Mouse (Mus musculus): ENCODE measurements around the gene Macrod1. TPM values are rescaled to one million over a fixed set of nuclear protein-coding genes. Genes with fewer than 3 reads are reported as not detected.
A peak's percentile ranks its signal among the peaks of the same experiment; 100 is the strongest.

Gene Macrod1
- polyA plus RNA-seq, 1 experiment from 2014 or later, result 6.0 TPM

DNA sequence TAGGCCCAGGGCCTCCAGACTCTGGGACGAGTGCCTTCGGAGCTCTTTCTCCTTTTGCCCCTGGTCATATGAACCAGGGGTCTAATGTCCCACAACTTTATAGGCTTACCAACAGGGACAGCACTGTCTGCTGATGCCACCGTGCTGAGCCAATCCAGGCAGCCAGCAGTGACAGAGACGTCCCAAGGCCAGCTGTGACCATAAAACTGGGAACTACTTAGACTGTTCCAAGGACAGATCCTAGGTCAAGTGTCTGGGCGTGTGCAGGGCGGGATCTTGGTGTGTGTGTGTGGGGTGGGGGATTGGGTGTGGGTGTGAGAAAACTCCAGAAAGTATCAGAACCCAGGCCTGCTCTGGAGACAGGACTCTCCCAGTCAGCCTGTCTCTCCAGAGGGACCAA is 114.3 kb downstream of the Macrod1 start:
- Histone ChIP-seq H3K4me3 (no peak overlapping the region), H3K36me3 (replicated peaks) (no peaks in the 10 kb centered on the region), H3K27ac (no peak overlapping the region), H3K4me1 (peaks cover 24% of the 10 kb centered on the region), H3K9me3 (no peaks in the 10 kb centered on the region), H3K27me3 (replicated peaks) (peaks cover 13% of the 10 kb centered on the region; the same call in 1 of the 2 replicates), H3K9ac (no peak overlapping the region), H3K4me2 (no peak overlapping the region)
- ATAC-seq (replicated peaks), result no peak
- 81% methylated on average over 6 of the region's 6 CpGs for WGBS

- peak; percentile 23; the same call in 1 of the 2 replicates for ATAC-seq (replicated peaks)
- H3K27ac ChIP-seq, result peak overlapping the region; percentile 53
- H3K9ac ChIP-seq, result no peak overlapping the region
- WGBS, result 7% methylated on average over 8 of the region's 8 CpGs
- no peak overlapping the region for H3K4me3 ChIP-seq
- no peaks in the 10 kb centered on the region for H3K36me3 ChIP-seq (replicated peaks)
- H3K4me2 ChIP-seq, result no peak overlapping the region
- H3K4me1 ChIP-seq, result peaks cover 24% of the 10 kb centered on the region
- H3K27me3 ChIP-seq (replicated peaks), result peaks cover 13% of the 10 kb centered on the region; the same call in 1 of the 2 replicates
- no peaks in the 10 kb centered on the region for H3K9me3 ChIP-seq
These were observed 114.8 kb downstream of the Macrod1 start for GRCm38 (mm10) chr19:7171447-7171846.

GRCm38 (mm10) chr19:7172051-7172866 is 115.6 kb downstream of the Macrod1 start:
- peaks cover 13% of the 10 kb centered on the region; the same call in 1 of the 2 replicates for H3K27me3 ChIP-seq (replicated peaks)
- WGBS, result 10% methylated on average over 13 of the region's 13 CpGs
- no peaks in the 10 kb centered on the region for H3K9me3 ChIP-seq
- H3K27ac ChIP-seq, result peak overlapping the region; percentile 53
- no peak overlapping the region for H3K4me3 ChIP-seq
- H3K4me2 ChIP-seq, result peak overlapping the region; percentile 14; the same call in 1 of the 2 replicates
- H3K4me1 ChIP-seq, result peaks cover 25% of the 10 kb centered on the region
- ATAC-seq (replicated peaks), result peak; percentile 91
- H3K36me3 ChIP-seq (replicated peaks), result no peaks in the 10 kb centered on the region
- H3K9ac ChIP-seq, result no peak overlapping the region

- no peak overlapping the region; the same call in 1 of the 2 replicates for H3K9ac ChIP-seq
- no peaks in the 10 kb centered on the region for H3K9me3 ChIP-seq
- no peak overlapping the region for H3K27ac ChIP-seq
- 0 out of 2 replicates have a peak, but pooled peaks cover 8% of the 10 kb centered on the region for H3K27me3 ChIP-seq (replicated peaks)
- no peaks in the 10 kb centered on the region for H3K36me3 ChIP-seq (replicated peaks)
- no peak overlapping the region for H3K4me3 ChIP-seq
- H3K4me1 ChIP-seq, result peaks cover 31% of the 10 kb centered on the region
- no peak overlapping the region for H3K4me2 ChIP-seq
- ATAC-seq (replicated peaks), result no peak
- 5% methylated on average over 11 of the region's 11 CpGs for WGBS
These were observed 119.6 kb downstream of the Macrod1 start for GRCm38 (mm10) chr19:7176041-7176696.

DNA sequence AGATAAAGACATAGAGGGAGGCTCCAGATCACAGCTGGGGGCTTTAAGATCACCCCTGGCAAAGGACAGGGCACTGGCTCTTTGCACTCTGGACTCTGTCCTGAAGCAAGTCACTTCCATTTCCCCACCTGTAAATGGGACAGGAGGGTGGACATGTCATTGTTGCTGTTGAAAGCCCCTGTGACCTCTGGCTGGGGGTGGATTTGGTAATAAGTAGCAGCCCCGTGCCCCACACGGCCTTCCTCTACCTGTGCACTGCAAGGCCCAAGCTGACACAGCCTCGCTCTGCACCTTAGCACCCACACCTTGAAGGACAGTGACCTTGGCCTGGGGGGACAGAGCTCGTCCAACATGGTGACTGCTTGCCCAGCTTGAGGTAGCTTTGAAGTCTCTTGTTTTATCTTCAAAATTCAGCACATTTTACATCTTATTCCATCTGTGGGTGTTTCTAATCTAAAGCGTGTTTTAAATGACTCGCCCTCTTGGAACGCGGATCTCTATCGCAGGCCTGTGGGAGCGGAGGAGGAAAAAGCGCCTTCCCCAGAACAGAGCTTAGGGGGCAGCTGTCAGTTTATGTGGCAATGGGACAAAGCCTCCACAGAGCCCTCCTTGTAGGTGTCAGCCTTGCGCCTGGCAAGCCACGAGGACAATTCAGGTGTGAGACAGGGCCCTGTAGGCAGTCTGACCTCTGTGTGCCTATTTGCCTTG is 121.3 kb downstream of the Macrod1 start:
- Histone ChIP-seq H3K4me2 (no peak overlapping the region), H3K4me1 (peaks cover 30% of the 10 kb centered on the region), H3K9ac (no peak overlapping the region), H3K27ac (no peak overlapping the region), H3K36me3 (replicated peaks) (no peaks in the 10 kb centered on the region), H3K27me3 (replicated peaks) (0 out of 2 replicates have a peak, but pooled peaks cover 12% of the 10 kb centered on the region), H3K4me3 (no peak overlapping the region), H3K9me3 (no peaks in the 10 kb centered on the region)
- 57% methylated on average over 13 of the region's 13 CpGs for WGBS
- ATAC-seq (replicated peaks), result no peak

- Histone ChIP-seq H3K9ac (no peak overlapping the region), H3K27me3 (replicated peaks) (0 out of 2 replicates have a peak, but pooled peaks cover 16% of the 10 kb centered on the region), H3K9me3 (no peaks in the 10 kb centered on the region), H3K4me2 (no peak overlapping the region), H3K36me3 (replicated peaks) (no peaks in the 10 kb centered on the region), H3K4me1 (peaks cover 37% of the 10 kb centered on the region), H3K27ac (no peak overlapping the region), H3K4me3 (no peak overlapping the region)
- ATAC-seq (replicated peaks), result no peak
- WGBS, result 63% methylated on average over 3 of the region's 3 CpGs
These were observed 122.3 kb downstream of the Macrod1 start for GRCm38 (mm10) chr19:7178841-7179452.

- Histone ChIP-seq H3K9ac (no peak overlapping the region), H3K4me1 (peaks cover 44% of the 10 kb centered on the region), H3K36me3 (replicated peaks) (no peaks in the 10 kb centered on the region), H3K4me2 (no peak overlapping the region), H3K9me3 (no peaks in the 10 kb centered on the region), H3K27me3 (replicated peaks) (peaks cover 28% of the 10 kb centered on the region), H3K4me3 (no peak overlapping the region), H3K27ac (no peak overlapping the region)
- WGBS, result 73% methylated on average over 8 of the region's 8 CpGs
- no peak for ATAC-seq (replicated peaks)
These were observed 124.3 kb downstream of the Macrod1 start for GRCm38 (mm10) chr19:7180756-7181405.

DNA sequence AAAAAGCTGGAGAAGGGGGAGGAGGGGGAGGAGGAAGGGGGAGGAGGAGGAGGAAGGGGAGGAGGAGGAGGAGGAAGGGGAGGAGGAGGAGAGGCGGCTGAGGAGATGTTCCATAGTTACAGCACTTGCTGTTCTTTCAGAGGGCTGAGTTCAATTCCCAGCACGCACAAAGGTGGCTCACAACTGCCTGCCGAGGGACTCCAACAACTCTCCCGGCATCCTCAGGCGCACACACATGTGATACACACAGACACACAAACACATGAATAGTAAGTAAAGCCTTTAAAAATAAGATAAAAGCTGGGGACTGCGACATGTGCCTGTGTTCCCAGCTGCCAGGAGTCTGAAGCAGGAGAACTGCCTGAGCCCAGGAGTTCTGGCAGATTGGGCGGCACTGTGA is 124.9 kb downstream of the Macrod1 start:
- Histone ChIP-seq H3K9ac (no peak overlapping the region), H3K4me2 (no peak overlapping the region), H3K4me3 (no peak overlapping the region), H3K27ac (no peak overlapping the region), H3K36me3 (replicated peaks) (no peaks in the 10 kb centered on the region), H3K9me3 (no peaks in the 10 kb centered on the region), H3K27me3 (replicated peaks) (peaks cover 33% of the 10 kb centered on the region), H3K4me1 (peaks cover 42% of the 10 kb centered on the region)
- 54% methylated on average over 7 of the region's 7 CpGs for WGBS
- no peak for ATAC-seq (replicated peaks)

- Histone ChIP-seq H3K4me2 (0 out of 2 replicates have a peak overlapping the region, but pooled peaks have one; percentile 10), H3K27me3 (replicated peaks) (peaks cover 38% of the 10 kb centered on the region), H3K4me3 (no peak overlapping the region), H3K27ac (0 out of 2 replicates have a peak overlapping the region, but pooled peaks have one; percentile 20), H3K9ac (no peak overlapping the region), H3K9me3 (no peaks in the 10 kb centered on the region), H3K4me1 (peaks cover 42% of the 10 kb centered on the region), H3K36me3 (replicated peaks) (no peaks in the 10 kb centered on the region)
- ATAC-seq (replicated peaks), result peak; percentile 64
- WGBS, result 9% methylated on average over 23 of the region's 23 CpGs
These were observed 125.8 kb downstream of the Macrod1 start for GRCm38 (mm10) chr19:7182273-7182949.

DNA sequence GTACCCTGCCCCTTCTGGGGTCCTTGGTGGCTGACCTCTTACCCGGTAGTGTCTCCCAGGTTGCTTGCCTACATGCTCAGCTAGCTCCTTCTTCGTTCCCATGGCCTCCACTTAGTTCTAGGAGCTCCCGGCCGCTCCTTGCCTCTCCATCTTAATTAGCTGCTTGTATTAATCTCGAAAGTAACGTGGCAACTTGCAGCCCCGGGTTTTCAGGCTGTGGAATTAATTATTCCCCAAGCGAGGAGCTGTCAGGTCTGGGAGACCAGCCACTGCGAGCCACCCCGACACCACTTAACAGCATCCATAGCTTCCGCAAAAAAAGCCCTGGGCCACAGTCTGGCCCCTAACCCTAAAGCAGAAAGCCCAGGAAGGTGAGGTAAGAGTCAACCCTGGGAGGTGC is 126.8 kb downstream of the Macrod1 start:
- peaks cover 38% of the 10 kb centered on the region for H3K4me1 ChIP-seq
- H3K27me3 ChIP-seq (replicated peaks), result peaks cover 38% of the 10 kb centered on the region
- no peak for ATAC-seq (replicated peaks)
- H3K9ac ChIP-seq, result no peak overlapping the region
- H3K9me3 ChIP-seq, result no peaks in the 10 kb centered on the region
- 34% methylated on average over 11 of the region's 11 CpGs for WGBS
- H3K4me2 ChIP-seq, result no peak overlapping the region
- H3K27ac ChIP-seq, result no peak overlapping the region
- H3K36me3 ChIP-seq (replicated peaks), result no peaks in the 10 kb centered on the region
- H3K4me3 ChIP-seq, result no peak overlapping the region

- no peak overlapping the region for H3K9ac ChIP-seq
- H3K9me3 ChIP-seq, result no peaks in the 10 kb centered on the region
- no peak for ATAC-seq (replicated peaks)
- H3K4me3 ChIP-seq, result no peak overlapping the region
- H3K4me1 ChIP-seq, result peaks cover 38% of the 10 kb centered on the region
- H3K27me3 ChIP-seq (replicated peaks), result peaks cover 35% of the 10 kb centered on the region
- H3K4me2 ChIP-seq, result no peak overlapping the region
- H3K27ac ChIP-seq, result no peak overlapping the region
- WGBS, result 37% methylated on average over 4 of the region's 4 CpGs
- H3K36me3 ChIP-seq (replicated peaks), result no peaks in the 10 kb centered on the region
These were observed 128.4 kb downstream of the Macrod1 start for GRCm38 (mm10) chr19:7185059-7185458.

Data from midbrain, embryonic 15.5 days (tissue).